Mouse (Mus musculus): Measurements from ENCODE around the gene Prcd. TPM values are rescaled to one million over a fixed set of nuclear protein-coding genes. Genes with fewer than 3 reads are reported as not detected.

Gene Prcd
- polyA plus RNA-seq, 1 experiment: 1.5 TPM

GRCm38 (mm10) chr11:116641168-116641567 lies 12.2 kb upstream of the Prcd start:
- Histone ChIP-seq H3K27ac (replicated peaks; ENCODE audit: low read depth, low read length) (no peak overlapping the region), H3K4me1 (ENCODE audit: control insufficient read depth, insufficient read depth, insufficient read length, low read length) (no peaks in the 10 kb centered on the region; the same call in 1 of the 2 replicates), H3K4me3 (ENCODE audit: insufficient read depth, low read depth, low read length) (no peak overlapping the region)

- no peak overlapping the region for H3K4me3 ChIP-seq (ENCODE audit: insufficient read depth, low read depth, low read length)
- H3K27ac ChIP-seq (replicated peaks; ENCODE audit: low read depth, low read length): no peak overlapping the region
- no peaks in the 10 kb centered on the region; the same call in 1 of the 2 replicates for H3K4me1 ChIP-seq (ENCODE audit: control insufficient read depth, insufficient read depth, insufficient read length, low read length)
Measured at GRCm38 (mm10) chr11:116641731-116642130, 11.6 kb upstream of the Prcd start.

- H3K27ac ChIP-seq (replicated peaks; ENCODE audit: low read depth, low read length): 0 out of 2 replicates have a peak overlapping the region, but pooled peaks have one; percentile 27
Measured at GRCm38 (mm10) chr11:116642681-116643578, 10.4 kb upstream of the Prcd start.

DNA sequence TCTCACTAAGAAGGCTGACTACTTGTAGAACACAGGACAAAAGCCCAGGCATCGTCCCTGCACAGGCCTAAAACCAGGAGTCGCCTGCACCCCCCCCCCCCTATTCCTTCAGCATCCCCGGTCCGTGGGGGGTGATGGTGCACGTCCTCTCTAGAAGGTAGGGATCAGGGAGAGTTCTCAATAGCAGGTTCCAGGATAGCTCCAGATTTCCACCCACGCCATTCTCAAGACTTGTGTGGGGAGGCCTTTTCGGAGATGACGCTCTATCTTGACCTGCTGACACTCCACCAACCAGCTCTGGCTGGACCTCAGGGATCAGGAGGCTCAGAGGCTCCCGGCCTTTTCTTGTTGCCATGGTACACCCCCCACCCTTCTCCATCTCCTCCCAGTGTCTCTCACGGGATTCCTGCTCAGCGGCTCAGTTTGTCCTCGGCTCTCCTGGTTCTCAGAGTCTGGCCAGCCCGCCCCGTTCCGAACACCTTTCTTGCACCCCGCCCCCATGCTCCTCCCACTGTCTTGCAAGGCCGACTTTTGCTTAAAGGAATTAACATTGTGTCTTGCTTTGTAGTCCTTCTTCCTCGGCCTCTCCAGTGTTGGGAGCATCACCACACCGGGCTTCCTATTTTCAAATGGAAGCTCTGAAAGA lies 9.6 kb upstream of the Prcd start:
- H3K4me3 ChIP-seq (ENCODE audit: insufficient read depth, low read depth, low read length): no peak overlapping the region
- no peaks in the 10 kb centered on the region; the same call in 1 of the 2 replicates for H3K4me1 ChIP-seq (ENCODE audit: control insufficient read depth, insufficient read depth, insufficient read length, low read length)
- peak overlapping the region; percentile 59 for H3K27ac ChIP-seq (replicated peaks; ENCODE audit: low read depth, low read length)

More at GRCm38 (mm10) chr11:116642681-116643578, 10.4 kb upstream of the Prcd start:
- no peak overlapping the region for H3K4me3 ChIP-seq (ENCODE audit: insufficient read depth, low read depth, low read length)
- H3K4me1 ChIP-seq (ENCODE audit: control insufficient read depth, insufficient read depth, insufficient read length, low read length): no peaks in the 10 kb centered on the region; the same call in 1 of the 2 replicates

- H3K27ac ChIP-seq (replicated peaks; ENCODE audit: low read depth, low read length): peak overlapping the region; percentile 59
- H3K4me1 ChIP-seq (ENCODE audit: control insufficient read depth, insufficient read depth, insufficient read length, low read length): no peaks in the 10 kb centered on the region; the same call in 1 of the 2 replicates
- no peak overlapping the region for H3K4me3 ChIP-seq (ENCODE audit: insufficient read depth, low read depth, low read length)
Measured at GRCm38 (mm10) chr11:116644225-116645112, 8.9 kb upstream of the Prcd start.

GRCm38 (mm10) chr11:116645446-116646110 lies 7.8 kb upstream of the Prcd start:
- no peak overlapping the region for H3K4me3 ChIP-seq (ENCODE audit: insufficient read depth, low read depth, low read length)
- no peaks in the 10 kb centered on the region; the same call in 1 of the 2 replicates for H3K4me1 ChIP-seq (ENCODE audit: control insufficient read depth, insufficient read depth, insufficient read length, low read length)
- H3K27ac ChIP-seq (replicated peaks; ENCODE audit: low read depth, low read length): no peak overlapping the region; the same call in 1 of the 2 replicates

DNA sequence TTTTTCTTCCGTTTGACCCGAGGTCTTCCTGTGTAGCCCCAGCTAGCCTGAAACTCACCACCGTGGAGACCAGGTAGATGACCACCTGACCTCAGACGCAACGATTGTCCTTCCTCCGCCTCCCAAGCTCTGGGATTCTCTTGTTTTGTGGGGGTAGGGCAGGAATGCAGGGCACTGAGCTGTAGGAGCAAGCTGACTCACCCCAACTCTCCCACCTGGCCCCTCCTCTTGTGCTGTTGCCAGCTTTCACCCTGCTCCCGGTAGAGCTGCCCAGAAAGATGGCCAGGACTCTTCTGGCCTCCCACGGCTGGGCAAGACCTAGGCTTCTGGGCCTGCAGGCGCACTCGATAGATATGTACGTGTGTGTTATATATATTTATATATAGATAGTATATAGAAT lies 7.2 kb upstream of the Prcd start:
- H3K27ac ChIP-seq (replicated peaks; ENCODE audit: low read depth, low read length): no peak overlapping the region
- H3K4me1 ChIP-seq (ENCODE audit: control insufficient read depth, insufficient read depth, insufficient read length, low read length): no peaks in the 10 kb centered on the region; the same call in 1 of the 2 replicates
- no peak overlapping the region for H3K4me3 ChIP-seq (ENCODE audit: insufficient read depth, low read depth, low read length)

- Histone ChIP-seq H3K27ac (replicated peaks; ENCODE audit: low read depth, low read length) (peak overlapping the region; percentile 79), H3K4me1 (ENCODE audit: control insufficient read depth, insufficient read depth, insufficient read length, low read length) (no peaks in the 10 kb centered on the region; the same call in 1 of the 2 replicates), H3K4me3 (ENCODE audit: insufficient read depth, low read depth, low read length) (no peak overlapping the region)
Measured at GRCm38 (mm10) chr11:116646771-116647170, 6.6 kb upstream of the Prcd start.

DNA sequence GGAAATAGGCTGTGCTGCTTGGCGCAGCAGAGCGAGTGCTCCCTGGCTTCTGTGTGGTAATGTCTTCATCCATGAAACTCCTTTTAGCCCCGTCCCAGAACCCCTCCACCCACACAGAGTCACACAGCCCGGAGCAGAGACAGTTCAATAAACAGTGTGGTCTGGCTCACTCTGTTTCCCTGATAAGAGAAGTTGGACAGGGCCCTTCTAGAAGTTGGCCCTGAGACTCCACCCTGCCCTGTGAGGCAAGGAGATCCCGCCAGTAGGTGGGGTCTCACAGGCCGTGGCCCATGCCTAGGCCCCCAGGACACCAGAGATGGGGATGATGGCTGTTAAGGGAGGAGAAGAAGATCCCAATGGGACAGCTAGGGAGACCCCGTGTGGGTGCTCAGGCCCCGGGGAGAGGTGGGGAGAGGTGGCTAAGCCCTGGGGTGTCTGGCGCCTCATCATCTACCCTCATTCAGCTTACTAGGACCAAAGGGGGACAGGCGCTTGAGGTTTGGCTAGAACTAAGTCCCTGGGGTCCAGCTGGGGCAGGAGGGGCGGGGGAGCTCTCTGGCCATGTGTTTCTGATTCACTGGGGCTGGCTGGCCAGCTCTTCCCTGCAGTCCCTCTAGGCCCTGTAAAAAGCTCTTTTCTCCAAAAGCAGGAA lies 5.9 kb upstream of the Prcd start:
- H3K4me3 ChIP-seq (ENCODE audit: insufficient read depth, low read depth, low read length): no peak overlapping the region
- peak overlapping the region; percentile 79 for H3K27ac ChIP-seq (replicated peaks; ENCODE audit: low read depth, low read length)
- H3K4me1 ChIP-seq (ENCODE audit: control insufficient read depth, insufficient read depth, insufficient read length, low read length): no peaks in the 10 kb centered on the region; the same call in 1 of the 2 replicates

GRCm38 (mm10) chr11:116648213-116648921 lies 5.0 kb upstream of the Prcd start:
- Histone ChIP-seq H3K4me3 (ENCODE audit: insufficient read depth, low read depth, low read length) (no peak overlapping the region), H3K27ac (replicated peaks; ENCODE audit: low read depth, low read length) (peak overlapping the region; percentile 88), H3K4me1 (ENCODE audit: control insufficient read depth, insufficient read depth, insufficient read length, low read length) (no peaks in the 10 kb centered on the region; the same call in 1 of the 2 replicates)

GRCm38 (mm10) chr11:116648976-116649375 lies 4.4 kb upstream of the Prcd start:
- no peaks in the 10 kb centered on the region; the same call in 1 of the 2 replicates for H3K4me1 ChIP-seq (ENCODE audit: control insufficient read depth, insufficient read depth, insufficient read length, low read length)
- no peak overlapping the region for H3K4me3 ChIP-seq (ENCODE audit: insufficient read depth, low read depth, low read length)
- H3K27ac ChIP-seq (replicated peaks; ENCODE audit: low read depth, low read length): peak overlapping the region; percentile 46

GRCm38 (mm10) chr11:116649711-116650337 lies 3.5 kb upstream of the Prcd start:
- Histone ChIP-seq H3K27ac (replicated peaks; ENCODE audit: low read depth, low read length) (peak overlapping the region; percentile 46), H3K4me1 (ENCODE audit: control insufficient read depth, insufficient read depth, insufficient read length, low read length) (no peaks in the 10 kb centered on the region; the same call in 1 of the 2 replicates), H3K4me3 (ENCODE audit: insufficient read depth, low read depth, low read length) (peak overlapping the region; percentile 20; the same call in 1 of the 2 replicates)

- Histone ChIP-seq H3K4me1 (ENCODE audit: control insufficient read depth, insufficient read depth, insufficient read length, low read length) (no peaks in the 10 kb centered on the region), H3K27ac (replicated peaks; ENCODE audit: low read depth, low read length) (no peak overlapping the region), H3K4me3 (ENCODE audit: insufficient read depth, low read depth, low read length) (peak overlapping the region; percentile 15)
Measured at GRCm38 (mm10) chr11:116650811-116651210, 2.5 kb upstream of the Prcd start.

Data from brown adipose tissue, adult 24 weeks (tissue).